Mouse (Mus musculus): ENCODE data around the gene Hrh1.
"Not testable (repeated sequence)": the region's sequence is repeated elsewhere in the genome, so short reads cannot be mapped to it uniquely, and the experiment has no call there.

Hrh1 gene

DNA sequence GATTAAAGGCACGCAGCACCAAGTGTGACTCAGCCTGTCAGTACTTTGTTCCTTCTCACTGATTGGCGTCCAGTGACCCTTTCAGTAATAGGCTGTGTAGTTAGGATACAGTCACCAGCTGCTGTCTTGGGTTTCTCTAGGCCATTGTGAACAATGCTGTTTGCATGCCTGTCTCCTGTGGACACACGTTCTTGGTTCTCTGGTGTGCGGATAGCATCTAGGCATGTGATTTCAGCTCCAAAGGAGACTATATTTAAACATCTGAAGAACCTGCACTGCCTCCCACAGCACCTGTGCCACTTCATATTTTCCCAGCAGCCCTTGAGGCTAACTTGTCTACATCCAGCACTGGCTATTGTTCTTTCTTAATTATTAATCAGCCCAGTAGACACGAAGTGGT is 75.8 kb downstream of the Hrh1 start:
- no peak for DNase-seq

DNA sequence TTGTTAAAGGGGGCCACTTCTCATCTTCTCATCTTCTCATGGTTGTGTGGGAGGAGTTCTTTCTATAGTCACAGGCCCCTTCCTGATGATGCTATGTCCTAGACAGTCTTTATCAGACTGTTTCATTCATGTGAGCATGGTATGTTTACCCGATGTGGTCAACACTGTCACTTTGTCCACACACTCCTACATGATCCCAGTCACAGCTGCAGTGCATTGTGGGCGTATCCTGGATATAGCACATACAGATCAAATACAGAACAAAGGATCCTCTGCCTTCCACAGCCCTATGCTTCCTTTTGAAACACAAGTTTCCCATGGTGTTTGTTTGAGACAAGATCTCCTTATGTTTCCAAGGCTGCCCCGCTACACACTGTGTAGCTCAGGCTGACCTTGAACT is 76.3 kb downstream of the Hrh1 start:
- no peak for DNase-seq

GRCm38 (mm10) chr6:114474911-114475310 is 77.2 kb downstream of the Hrh1 start:
- no peak for DNase-seq

DNA sequence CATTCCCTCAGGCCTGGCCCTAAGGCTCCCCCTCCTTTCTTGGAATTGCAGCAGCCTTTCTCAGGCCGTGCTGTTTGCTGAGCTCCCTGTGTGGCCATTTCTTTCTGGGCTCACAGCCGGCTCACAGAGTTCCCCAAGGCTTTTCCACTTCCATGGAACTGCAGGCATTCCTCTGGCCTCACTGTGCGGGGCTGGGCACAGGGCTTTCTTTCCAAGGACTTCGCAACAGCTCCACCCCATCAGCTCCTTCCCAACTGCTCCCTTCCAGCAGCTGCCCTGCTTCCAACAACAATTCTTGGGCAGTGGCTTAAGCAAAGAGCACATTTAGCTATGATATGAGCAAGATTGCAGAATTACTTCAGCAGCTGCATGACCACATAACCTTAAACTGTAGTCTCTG is 81.0 kb downstream of the Hrh1 start:
- peak; percentile 25 for DNase-seq

- no peak for DNase-seq
Observed at GRCm38 (mm10) chr6:114479644-114480410, 82.1 kb downstream of the Hrh1 start.

DNA sequence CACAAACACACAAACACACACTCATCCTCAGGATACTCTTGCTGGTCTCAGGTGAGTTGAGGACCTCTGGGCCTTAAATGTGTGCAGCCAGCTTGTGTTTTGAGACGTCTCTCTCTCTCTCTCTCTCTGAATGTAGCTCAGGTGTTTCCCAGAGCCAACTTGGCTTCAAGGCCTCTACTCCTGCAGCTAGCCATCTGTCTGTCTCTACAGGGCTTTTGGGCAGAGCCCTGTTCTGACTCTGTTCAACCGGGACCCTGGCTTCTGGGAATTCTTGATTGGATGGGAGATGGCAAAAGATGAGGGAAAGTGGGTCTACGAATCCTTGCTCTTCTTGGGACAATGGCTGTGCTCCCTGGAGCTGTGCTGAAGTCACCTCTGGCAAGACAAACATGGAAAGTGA is 91.6 kb downstream of the Hrh1 start:
- no peak for DNase-seq

- not testable (repeated sequence) for DNase-seq
Observed at GRCm38 (mm10) chr6:114492588-114492987, 94.9 kb downstream of the Hrh1 start.

- DNase-seq: not testable (repeated sequence)
Observed at GRCm38 (mm10) chr6:114494987-114495386, 97.3 kb downstream of the Hrh1 start.

- DNase-seq: not testable (repeated sequence)
Observed at GRCm38 (mm10) chr6:114514038-114514437, 116.3 kb downstream of the Hrh1 start.

DNA sequence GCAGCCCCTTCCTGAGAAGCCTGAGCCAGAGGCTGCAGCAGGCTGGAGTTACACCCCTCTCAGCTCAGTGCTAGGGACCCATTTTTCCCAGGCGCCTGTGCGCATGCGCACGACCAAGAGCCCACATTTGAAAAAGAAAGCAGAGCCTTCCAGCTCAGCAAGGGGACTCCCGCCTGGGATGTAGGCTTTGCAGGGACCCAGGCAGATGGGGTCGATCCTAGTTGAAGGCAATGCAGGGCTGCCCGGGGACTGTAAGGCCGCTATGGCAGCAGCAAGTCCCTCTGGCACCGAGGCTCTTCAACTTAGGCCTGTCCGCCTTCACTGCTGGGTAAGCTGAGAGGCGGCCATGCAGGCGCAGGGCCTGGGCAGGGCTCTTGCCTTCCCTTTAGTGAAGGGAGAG is 131.0 kb downstream of the Hrh1 start:
- DNase-seq: not testable (repeated sequence)

Measured in kidney, postnatal 14 days (tissue).